11 mouse cellular contexts compared by ENCODE assay signal in genomic region chr1:135204196-135205126, GRCm38 (mm10). TPM values are rescaled to one million over a fixed set of nuclear protein-coding genes. Genes with fewer than 3 reads are reported as not detected.
DNase-seq lines count a peak whose midpoint lies in the region; ATAC-seq and TF ChIP-seq lines count a peak whose summit lies in the region.
"Had no signal": no experiment of that assay in that cellular context is flagged by ENCODE, and none has a peak within 500 bp of the region (broad histone marks: within the 10 kb centered on the region; RNA-seq: fewer than 3 reads in every experiment).

No protein-coding gene starts in this region.

- WGBS in midbrain, embryonic 11.5 days = 32% methylated on average over 12 of the region's 12 CpGs
- 32% methylated on average over 12 of the region's 12 CpGs for WGBS in midbrain, embryonic 14.5 days
- 39% methylated on average over 12 of the region's 12 CpGs for WGBS in limb, embryonic 10.5 days
- 38% methylated on average over 12 of the region's 12 CpGs for WGBS in stomach, postnatal 0 days

- intact Hi-C loops in gastrocnemius, postnatal 14 days (cut with DNase I; ENCODE audit: low total_unique reads) = no loop called here
- intact Hi-C loops in gastrocnemius, adult 2 months (cut with DNase I) = no loop called here

- no peak overlapping the region for H3K27ac ChIP-seq in gastrocnemius, adult 2 months
- no peak overlapping the region for H3K27ac ChIP-seq in midbrain, embryonic 11.5 days (ENCODE audit: low read depth, low read length)
- no peak overlapping the region for H3K27ac ChIP-seq in midbrain, embryonic 14.5 days (replicated peaks; ENCODE audit: low read depth, low read length)
- 0 out of 2 replicates have a peak overlapping the region, but pooled peaks have one; percentile 5 for H3K27ac ChIP-seq in limb, embryonic 10.5 days
- peak overlapping the region; percentile 71 for H3K27ac ChIP-seq in stomach, postnatal 0 days (replicated peaks)
- H3K27ac ChIP-seq in layer of hippocampus, adult 2 months = no peak overlapping the region
- H3K27ac ChIP-seq: heart, embryonic 13.5 days had no signal

- no peak for TF ChIP-seq CTCF in gastrocnemius, adult 2 months (IDR thresholded peaks at IDR 0.05)
- TF ChIP-seq CTCF in stomach, postnatal 0 days (IDR thresholded peaks at IDR 0.05; ENCODE audit: low read depth) = no peak
- TF ChIP-seq CTCF in layer of hippocampus, adult 2 months (conservative IDR thresholded peaks at IDR 0.05) = no peak

- H3K9ac ChIP-seq in midbrain, embryonic 11.5 days (ENCODE audit: low read length) = no peak overlapping the region
- no peak overlapping the region for H3K9ac ChIP-seq in midbrain, embryonic 14.5 days (replicated peaks; ENCODE audit: low read length)
- no peak overlapping the region for H3K9ac ChIP-seq in stomach, postnatal 0 days (ENCODE audit: low read length)
- H3K9ac ChIP-seq: heart, embryonic 13.5 days had no signal

- peak; percentile 9 for DNase-seq in gastrocnemius, postnatal 14 days
- no peak for DNase-seq in gastrocnemius, adult 2 months
- DNase-seq in midbrain, embryonic 11.5 days (ENCODE audit: low spot score, missing footprints) = no peak
- DNase-seq in midbrain, embryonic 14.5 days = no peak
- no peak for DNase-seq in limb, embryonic 10.5 days (ENCODE audit: low spot score)
- DNase-seq in stomach, postnatal 0 days (ENCODE audit: low spot score) = peak; percentile 80
- no peak for DNase-seq in layer of hippocampus, adult 2 months (ENCODE audit: low spot score in 2 of 2)
- no peak for DNase-seq in adrenal gland, adult 8-10 months

- peaks cover 3% of the 10 kb centered on the region; the same call in 1 of the 2 replicates for H3K4me1 ChIP-seq in midbrain, embryonic 11.5 days (ENCODE audit: control insufficient read depth, insufficient read depth, low read length)
- peaks cover 1% of the 10 kb centered on the region for H3K4me1 ChIP-seq in midbrain, embryonic 14.5 days (ENCODE audit: control insufficient read depth, insufficient read depth, low read length)
- peaks cover 30% of the 10 kb centered on the region for H3K4me1 ChIP-seq in limb, embryonic 10.5 days
- no peaks in the 10 kb centered on the region for H3K4me1 ChIP-seq in stomach, postnatal 0 days (replicated peaks; ENCODE audit: control insufficient read depth, insufficient read depth)

- no peaks in the 10 kb centered on the region for H3K9me3 ChIP-seq in midbrain, embryonic 11.5 days (ENCODE audit: control insufficient read depth, low read length)
- no peaks in the 10 kb centered on the region for H3K9me3 ChIP-seq in midbrain, embryonic 14.5 days (ENCODE audit: control insufficient read depth, low read length)
- H3K9me3 ChIP-seq in limb, embryonic 10.5 days (replicated peaks) = no peaks in the 10 kb centered on the region
- no peaks in the 10 kb centered on the region for H3K9me3 ChIP-seq in stomach, postnatal 0 days (ENCODE audit: control insufficient read depth, low read length)
- H3K9me3 ChIP-seq: heart, embryonic 13.5 days had no signal

- no peaks in the 10 kb centered on the region for H3K27me3 ChIP-seq in midbrain, embryonic 11.5 days (ENCODE audit: control insufficient read depth, insufficient read depth, low read length)
- H3K27me3 ChIP-seq in midbrain, embryonic 14.5 days (ENCODE audit: control insufficient read depth, insufficient read depth, low read length) = no peaks in the 10 kb centered on the region
- H3K27me3 ChIP-seq in limb, embryonic 10.5 days (ENCODE audit: low read depth, poor library complexity, severe bottlenecking) = no peaks in the 10 kb centered on the region
- no peaks in the 10 kb centered on the region for H3K27me3 ChIP-seq in stomach, postnatal 0 days (ENCODE audit: control insufficient read depth, insufficient read depth, low read length)

- H3K4me2 ChIP-seq in midbrain, embryonic 11.5 days = no peak overlapping the region
- H3K4me2 ChIP-seq in midbrain, embryonic 14.5 days (ENCODE audit: low read length) = no peak overlapping the region
- H3K4me2 ChIP-seq in stomach, postnatal 0 days (replicated peaks; ENCODE audit: low read depth) = no peak overlapping the region
- H3K4me2 ChIP-seq: heart, embryonic 13.5 days had no signal

- no peak overlapping the region for H3K4me3 ChIP-seq in gastrocnemius, adult 2 months
- H3K4me3 ChIP-seq in midbrain, embryonic 11.5 days (ENCODE audit: low read depth, low read length) = no peak overlapping the region
- no peak overlapping the region for H3K4me3 ChIP-seq in midbrain, embryonic 14.5 days (replicated peaks; ENCODE audit: low read depth, low read length)
- no peak overlapping the region for H3K4me3 ChIP-seq in limb, embryonic 10.5 days
- H3K4me3 ChIP-seq in stomach, postnatal 0 days (ENCODE audit: low read depth, low read length) = no peak overlapping the region
- no peak overlapping the region for H3K4me3 ChIP-seq in layer of hippocampus, adult 2 months
- H3K4me3 ChIP-seq: heart, embryonic 13.5 days had no signal

- ATAC-seq in midbrain, embryonic 11.5 days (ENCODE audit: low FRiP score) = 0 out of 2 replicates have a peak, but pooled peaks have one; percentile 22
- ATAC-seq in midbrain, embryonic 14.5 days (ENCODE audit: low FRiP score, low TSS enrichment) = no peak
- peak; percentile 63 for ATAC-seq in stomach, postnatal 0 days (ENCODE audit: low FRiP score, low TSS enrichment)

- TF ChIP-seq EP300 in stomach, postnatal 0 days (optimal IDR thresholded peaks at IDR 0.05) = no peak

- H3K36me3 ChIP-seq in midbrain, embryonic 11.5 days (ENCODE audit: control insufficient read depth, insufficient read depth, low read length) = no peaks in the 10 kb centered on the region
- H3K36me3 ChIP-seq in midbrain, embryonic 14.5 days (ENCODE audit: control insufficient read depth, insufficient read depth, low read length) = no peaks in the 10 kb centered on the region
- H3K36me3 ChIP-seq in limb, embryonic 10.5 days = no peaks in the 10 kb centered on the region
- H3K36me3 ChIP-seq in stomach, postnatal 0 days (ENCODE audit: control insufficient read depth, insufficient read depth, low read length) = no peaks in the 10 kb centered on the region
- H3K36me3 ChIP-seq: heart, embryonic 13.5 days had no signal

RNA-seq across cellular contexts. Expression of gene Gpr37l1, which starts 37.0 kb away (rescaled TPM):
- total RNA-seq in gastrocnemius, postnatal 14 days (2021) = 1 to 10 TPM in 1 of 2 experiments, under 1 TPM in 1; 0.78 to 2.5 TPM
- under 1 TPM; 0.38 to 0.56 TPM for total RNA-seq in gastrocnemius, adult 2 months (2021)
- not detected in 2 replicates for polyA plus RNA-seq in midbrain, embryonic 11.5 days (2014; fragmentation: Nextera tagmentation; extraction: Ambion mirVana)
- polyA plus RNA-seq in midbrain, embryonic 14.5 days (2014; fragmentation: Nextera tagmentation; extraction: Ambion mirVana) = 0.30 and 0.34 TPM in 2 replicates
- not detected in 2 replicates for polyA plus RNA-seq in limb, embryonic 10.5 days (2016; fragmentation: Nextera tagmentation; extraction: Ambion mirVana)
- polyA plus RNA-seq in stomach, postnatal 0 days (2015; fragmentation: Nextera tagmentation; extraction: Ambion mirVana) = 3.1 and 3.4 TPM in 2 replicates
- 100 to 1,000 TPM; 193 to 194 TPM for total RNA-seq in layer of hippocampus, adult 2 months (2021)
- 1 to 10 TPM in 3 of 4 experiments, under 1 TPM in 1; 0.80 to 1.9 (median 1.3) TPM for total RNA-seq in adrenal gland, adult 8-10 months (2022)
- polyA plus RNA-seq: embryonic facial prominence, embryonic 11.5 days; heart, embryonic 13.5 days had no signal

RNA-seq across cellular contexts. Expression of gene Elf3, which starts 53.9 kb away (rescaled TPM):
- under 1 TPM in 1 of 2 experiments, not detected in 1; 0.27 TPM for total RNA-seq in gastrocnemius, postnatal 14 days (2021)
- under 1 TPM; 0.22 to 0.28 TPM for total RNA-seq in gastrocnemius, adult 2 months (2021)
- 0.21 and 0.42 TPM in 2 replicates for polyA plus RNA-seq in midbrain, embryonic 11.5 days (2014; fragmentation: Nextera tagmentation; extraction: Ambion mirVana)
- 0.15 and 0.25 TPM in 2 replicates for polyA plus RNA-seq in midbrain, embryonic 14.5 days (2014; fragmentation: Nextera tagmentation; extraction: Ambion mirVana)
- 8.2 and 8.8 TPM in 2 replicates for polyA plus RNA-seq in limb, embryonic 10.5 days (2016; fragmentation: Nextera tagmentation; extraction: Ambion mirVana)
- polyA plus RNA-seq in stomach, postnatal 0 days (2015; fragmentation: Nextera tagmentation; extraction: Ambion mirVana) = 152 and 162 TPM in 2 replicates
- not detected for total RNA-seq in layer of hippocampus, adult 2 months (2021)
- under 1 TPM; 0.20 to 0.52 (median 0.43) TPM for total RNA-seq in adrenal gland, adult 8-10 months (2022)
- total RNA-seq: left cerebral cortex, postnatal 10 days had no signal

RNA-seq across cellular contexts. Expression of gene Arl8a, which starts 57.8 kb away (rescaled TPM):
- 10 to 100 TPM; 25.1 to 26.8 TPM for total RNA-seq in gastrocnemius, postnatal 14 days (2021)
- total RNA-seq in gastrocnemius, adult 2 months (2021) = 10 to 100 TPM; 16.5 to 17.8 TPM
- 61.3 and 72.2 TPM in 2 replicates for polyA plus RNA-seq in midbrain, embryonic 11.5 days (2014; fragmentation: Nextera tagmentation; extraction: Ambion mirVana)
- 322 and 380 TPM in 2 replicates for polyA plus RNA-seq in midbrain, embryonic 14.5 days (2014; fragmentation: Nextera tagmentation; extraction: Ambion mirVana)
- 32.7 and 42.2 TPM in 2 replicates for polyA plus RNA-seq in limb, embryonic 10.5 days (2016; fragmentation: Nextera tagmentation; extraction: Ambion mirVana)
- polyA plus RNA-seq in stomach, postnatal 0 days (2015; fragmentation: Nextera tagmentation; extraction: Ambion mirVana) = 42.2 and 43.9 TPM in 2 replicates
- 100 to 1,000 TPM; 247 to 258 TPM for total RNA-seq in layer of hippocampus, adult 2 months (2021)
- 10 to 100 TPM; 57.5 to 77.4 (median 68.5) TPM for total RNA-seq in adrenal gland, adult 8-10 months (2022)

Comparison
In these comparisons a context has a peak if more than half of its experiments do, and no peak if none do; other contexts are left out.
1. DNase-seq: peak in gastrocnemius, postnatal 14 days (single experiment) and stomach, postnatal 0 days (single experiment); none in gastrocnemius, adult 2 months (single experiment), midbrain, embryonic 11.5 days (single experiment), midbrain, embryonic 14.5 days (single experiment), limb, embryonic 10.5 days (single experiment), layer of hippocampus, adult 2 months (0 of 2) and adrenal gland, adult 8-10 months (single experiment).
2. H3K27ac ChIP-seq: peak in limb, embryonic 10.5 days (single experiment) and stomach, postnatal 0 days (single experiment); none in gastrocnemius, adult 2 months (single experiment), midbrain, embryonic 11.5 days (single experiment), midbrain, embryonic 14.5 days (single experiment) and layer of hippocampus, adult 2 months (single experiment).
3. RNA of gene Gpr37l1, which starts 37.0 kb away (total RNA-seq): 193 to 194 TPM in layer of hippocampus, adult 2 months; 0.78 to 2.5 TPM in gastrocnemius, postnatal 14 days, 0.80 to 1.9 TPM in adrenal gland, adult 8-10 months and 0.38 to 0.56 TPM in gastrocnemius, adult 2 months; every median in the first group is over 10 times any median in the second.